Mouse (Mus musculus) heart, adult 2 months (tissue): ENCODE measurements at regions not wholly inside any gene's neighbourhood (a gene's known extent, or its start where the extent isn't known, plus 50 kb on each side); places are given as distances from the start of the nearest gene placed in this dataset.

Experiments
- DNase-seq, 2 experiments: peaks; one replicate each; pipeline ENCODE4 v3.0.0; 2021
- H3K27ac ChIP-seq: fragments of 200-600 bp; 2 replicates; pipeline ENCODE4 v1.8.1; 2022
- H3K27me3 ChIP-seq: fragments of 200-500 bp; 2 replicates; pipeline ENCODE4 v1.6.1; 2012; ENCODE audit warnings: mild to moderate bottlenecking, low read length, inconsistent platforms, mixed read lengths; ENCODE audit not compliant: control insufficient read depth, insufficient read depth
- H3K36me3 ChIP-seq: fragments of 200-500 bp; 2 replicates; pipeline ENCODE4 v1.6.1; 2012; ENCODE audit warnings: low read length, inconsistent platforms; ENCODE audit not compliant: control insufficient read depth, insufficient read depth
- H3K4me1 ChIP-seq: fragments of 200-500 bp; 2 replicates; pipeline ENCODE4 v1.6.1; 2011; ENCODE audit warnings: low read length; ENCODE audit not compliant: control insufficient read depth, insufficient read depth
- H3K4me3 ChIP-seq: fragments of 200-600 bp; 2 replicates; pipeline ENCODE4 v1.8.1; 2022
- H3K79me2 ChIP-seq: fragments of 200-500 bp; replicated peaks from 2 replicates; pipeline ENCODE4 v1.6.1; 2012; ENCODE audit warnings: mild to moderate bottlenecking, inconsistent platforms, low read length, moderate library complexity, mixed read lengths; ENCODE audit not compliant: control insufficient read depth, insufficient read depth
- H3K9ac ChIP-seq: fragments of 200-500 bp; 2 replicates; pipeline ENCODE4 v1.6.1; 2012; ENCODE audit warnings: low read depth, mild to moderate bottlenecking, control low read depth, inconsistent platforms, low read length, mixed read lengths
- CTCF ChIP-seq: fragments of 200-600 bp; IDR thresholded peaks from 2 replicates; pipeline ENCODE4 v1.8.1; 2022; ENCODE audit warnings: antibody characterized with exemption, mild to moderate bottlenecking, moderate library complexity
- EP300 ChIP-seq: fragments of 200-500 bp; IDR thresholded peaks from 2 replicates; pipeline ENCODE4 v1.6.1; 2011; ENCODE audit warnings: low read depth, low read length, control low read depth; ENCODE audit not compliant: insufficient read depth
- POLR2A ChIP-seq: fragments of 200-500 bp; IDR thresholded peaks from 2 replicates; pipeline ENCODE4 v1.6.1; 2011; ENCODE audit warnings: mild to moderate bottlenecking, low read depth, low read length, control low read depth; ENCODE audit not compliant: insufficient read depth
- WGBS: fragments of 180-500 bp; shearing (Covaris S2); methylation state at CpG from one replicate; pipeline ENCODE4 v1.1.7; 2018; 5-methylcytosine and 5-hydroxymethylcytosine counted together
- intact Hi-C: fragments of 180-260 bp; cut with DNase I; formaldehyde crosslinking; loops from one replicate; pipeline ENCODE4 v1.15.1; 2025

DNA sequence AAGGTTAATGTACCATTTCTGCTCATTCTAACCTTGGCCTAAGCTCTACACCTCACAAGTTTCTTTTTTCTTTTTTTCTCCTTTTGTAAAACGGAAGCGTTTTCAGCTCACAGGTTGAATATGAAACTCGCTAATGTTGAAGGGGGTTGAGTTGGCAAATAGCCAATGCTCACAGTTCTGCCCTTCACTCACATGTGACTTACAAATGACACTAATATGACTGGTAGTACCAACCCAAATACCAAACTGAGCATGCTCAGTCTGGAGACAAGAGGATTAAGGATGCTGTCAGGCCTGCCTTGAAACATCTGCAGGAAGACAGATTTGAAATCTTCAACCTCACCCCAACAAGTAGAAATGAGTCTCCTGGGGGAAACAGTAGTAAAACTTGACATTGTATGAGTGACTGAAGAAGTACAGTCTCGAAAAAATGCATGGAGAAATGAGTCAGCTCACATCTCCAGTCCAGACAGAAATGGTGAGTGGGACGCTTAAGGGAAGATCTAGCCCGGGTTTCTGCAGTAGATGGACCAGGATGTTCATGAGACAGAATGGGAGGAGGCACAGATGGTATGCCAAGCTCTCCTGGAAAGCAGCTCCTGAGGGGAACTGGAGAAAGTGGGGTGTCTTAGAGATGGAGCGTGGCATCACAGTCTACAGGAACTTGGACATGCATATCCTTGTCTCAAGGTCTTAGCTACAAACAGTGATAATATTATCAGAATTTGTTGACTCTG, 120.9 kb upstream of the Parp11 start:
- intact Hi-C loops = loop anchor here (1.0 to 2.0 kb wide), 3 partner anchors 17 to 121 kb away; partner anchors contain the start of gene Parp11

DNA sequence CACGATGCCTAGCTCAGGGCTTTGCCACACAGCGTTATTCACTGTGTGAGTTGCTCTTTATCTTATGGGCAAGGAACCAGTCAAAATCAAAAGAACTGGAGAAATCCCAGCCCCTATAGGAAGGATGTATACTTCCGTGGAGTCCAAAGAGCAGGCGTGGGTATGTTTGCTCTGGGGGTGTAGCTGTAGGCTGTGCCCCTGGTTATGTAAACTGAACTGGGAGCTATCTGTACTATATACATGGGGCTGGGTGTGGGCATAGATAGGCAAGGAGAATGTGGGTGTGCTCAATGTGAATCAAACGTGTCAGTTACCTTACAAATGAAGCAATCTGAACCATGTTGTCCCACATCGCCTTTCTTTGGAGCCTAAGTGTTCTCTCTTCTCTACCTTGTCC, 120.3 kb upstream of the Parp11 start:
- 54% methylated on average over 6 of the region's 6 CpGs for WGBS
- H3K4me1 ChIP-seq = peaks cover 1% of the 10 kb centered on the region; the same call in 1 of the 2 replicates
- no peak overlapping the region for H3K9ac ChIP-seq
- TF ChIP-seq CTCF (no peak), POLR2A (no peak), EP300 (no peak)
- no peaks in the 10 kb centered on the region for H3K79me2 ChIP-seq
- no peak overlapping the region for H3K27ac ChIP-seq
- intact Hi-C loops = loop anchor here (2.0 kb wide), 1 partner anchor 16 kb away; no protein-coding TSS in a partner anchor
- H3K27me3 ChIP-seq = no peaks in the 10 kb centered on the region
- no peak overlapping the region for H3K4me3 ChIP-seq
- DNase-seq = no peak
- no peaks in the 10 kb centered on the region for H3K36me3 ChIP-seq

More for the DNA sequence above, 120.9 kb upstream of the Parp11 start:
- Histone ChIP-seq H3K79me2 (no peaks in the 10 kb centered on the region), H3K4me1 (peaks cover 1% of the 10 kb centered on the region; the same call in 1 of the 2 replicates), H3K36me3 (no peaks in the 10 kb centered on the region), H3K27ac (no peak overlapping the region), H3K9ac (no peak overlapping the region), H3K4me3 (no peak overlapping the region), H3K27me3 (no peaks in the 10 kb centered on the region)
- WGBS = 65% methylated on average over 7 of the region's 7 CpGs
- DNase-seq = no peak
- no peak for TF ChIP-seq EP300
- no peak for TF ChIP-seq POLR2A
- TF ChIP-seq CTCF = no peak

DNA sequence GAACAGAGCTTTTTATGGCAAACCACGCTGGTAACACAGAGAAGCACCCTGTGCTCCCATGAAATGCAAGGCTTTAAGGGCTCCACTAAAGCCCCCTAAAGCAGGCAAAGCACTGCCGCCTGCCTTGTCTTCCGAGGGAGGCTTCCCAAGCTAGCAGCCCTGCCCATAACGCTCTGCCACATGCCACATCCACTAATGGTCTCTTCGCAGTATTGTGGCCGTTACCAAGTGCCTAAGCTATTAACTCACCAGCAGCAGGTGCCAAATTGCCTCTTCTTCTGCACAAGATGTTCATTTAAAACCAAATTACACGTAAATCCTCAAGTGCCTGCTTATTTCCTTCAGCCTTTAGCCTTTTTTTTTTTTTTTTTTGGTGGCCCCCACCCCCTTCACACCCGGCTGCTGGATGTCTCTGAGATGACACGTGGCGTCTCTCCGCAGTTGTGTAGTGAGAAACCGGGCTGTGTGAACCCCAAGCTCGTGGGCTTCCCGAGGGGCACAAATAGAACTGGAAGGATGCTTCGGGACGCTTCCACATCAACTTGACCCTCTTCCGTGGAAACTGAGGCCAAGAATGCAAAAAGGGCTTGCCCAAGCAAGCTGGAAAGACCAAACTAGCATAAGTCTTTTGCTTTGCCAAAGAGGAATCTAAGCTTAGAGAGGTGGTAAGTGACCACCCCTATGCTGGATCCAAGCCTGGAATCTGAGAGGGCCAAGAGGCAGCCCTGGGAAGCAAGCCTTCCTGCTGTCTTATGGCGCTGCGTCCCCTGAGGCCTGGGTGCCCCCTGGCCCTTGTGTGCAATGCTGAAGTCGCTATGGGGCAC, 117.2 kb upstream of the Parp11 start:
- no peaks in the 10 kb centered on the region for H3K36me3 ChIP-seq
- peak overlapping the region; percentile 45 for H3K27ac ChIP-seq
- TF ChIP-seq CTCF (no peak), POLR2A (no peak), EP300 (no peak)
- no peaks in the 10 kb centered on the region for H3K79me2 ChIP-seq
- peak overlapping the region; percentile 44; the same call in 1 of the 2 replicates for H3K9ac ChIP-seq
- WGBS = 57% methylated on average over 20 of the region's 20 CpGs
- no peak for DNase-seq
- H3K27me3 ChIP-seq = no peaks in the 10 kb centered on the region
- peaks cover 1% of the 10 kb centered on the region; the same call in 1 of the 2 replicates for H3K4me1 ChIP-seq
- H3K4me3 ChIP-seq = peak overlapping the region; percentile 64
- intact Hi-C loops = no loop called here

DNA sequence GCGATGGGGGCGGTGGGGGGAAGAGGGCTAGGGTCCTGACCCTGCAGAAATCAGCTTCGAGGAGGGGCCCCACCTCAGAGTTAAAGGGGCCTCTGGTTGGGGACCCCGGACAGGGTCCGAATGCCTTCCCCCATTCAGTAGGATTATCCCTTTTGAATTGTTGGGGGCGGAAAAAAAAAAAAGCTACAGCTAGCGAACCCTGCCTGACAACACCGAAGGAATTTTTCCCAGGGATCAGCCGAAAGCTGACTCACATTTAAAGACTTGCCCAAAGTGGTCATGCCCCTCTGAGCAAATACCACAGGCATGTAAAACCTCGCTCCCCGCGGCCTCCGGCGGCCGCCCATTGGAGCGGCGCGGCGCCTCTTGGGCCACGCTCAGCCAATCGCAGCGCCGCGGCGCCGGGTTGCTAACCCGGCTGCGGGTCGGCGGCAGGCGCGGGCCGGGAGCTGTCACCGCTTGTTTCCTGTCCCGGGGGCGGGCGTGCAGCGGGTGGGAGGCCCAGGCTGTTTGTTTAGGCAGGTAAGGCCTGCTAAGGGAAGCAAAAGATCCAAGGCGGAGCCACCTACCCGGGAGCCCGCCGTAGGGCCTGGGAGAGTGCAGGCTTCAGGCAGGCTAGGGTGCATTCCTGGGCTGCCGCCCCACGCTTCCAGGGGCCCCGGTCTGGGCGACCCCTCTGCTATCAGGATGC, 116.5 kb upstream of the Parp11 start:
- Histone ChIP-seq H3K27me3 (no peaks in the 10 kb centered on the region), H3K36me3 (no peaks in the 10 kb centered on the region), H3K27ac (peak overlapping the region; percentile 85), H3K4me3 (peak overlapping the region; percentile 64), H3K9ac (peak overlapping the region; percentile 62), H3K4me1 (peaks cover 1% of the 10 kb centered on the region; the same call in 1 of the 2 replicates), H3K79me2 (no peaks in the 10 kb centered on the region)
- intact Hi-C loops = no loop called here
- peak; percentile 85 to 90 for DNase-seq
- TF ChIP-seq EP300 = no peak
- TF ChIP-seq POLR2A = peak; percentile 43; the same call in 1 of the 2 replicates
- WGBS = under 1% methylated on average over 46 of the region's 46 CpGs

DNA sequence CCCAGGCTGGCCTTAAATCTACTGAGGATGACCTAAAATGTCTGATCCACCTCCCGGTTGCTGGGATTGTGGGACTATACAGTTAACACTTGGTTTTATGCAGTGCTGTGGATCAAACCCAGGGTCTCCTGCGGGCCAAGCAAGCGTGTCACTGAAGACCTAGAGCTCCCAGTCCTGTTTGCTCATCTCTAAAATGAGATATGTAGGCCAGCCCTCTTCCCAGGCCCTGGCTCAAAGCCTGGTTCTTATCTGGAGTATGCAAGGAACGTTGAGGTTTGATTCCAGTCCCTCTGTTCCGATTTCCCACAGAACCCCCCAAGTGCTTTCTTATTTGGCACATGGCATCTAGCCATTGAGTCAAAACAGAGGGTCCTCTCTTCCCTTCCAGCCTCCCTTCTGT, 115.5 kb upstream of the Parp11 start:
- H3K27me3 ChIP-seq = no peaks in the 10 kb centered on the region
- no peaks in the 10 kb centered on the region for H3K79me2 ChIP-seq
- intact Hi-C loops = no loop called here
- WGBS = 39% methylated on average over 5 of the region's 5 CpGs
- peaks cover 1% of the 10 kb centered on the region; the same call in 1 of the 2 replicates for H3K4me1 ChIP-seq
- H3K36me3 ChIP-seq = no peaks in the 10 kb centered on the region
- no peak overlapping the region for H3K9ac ChIP-seq
- peak in 1 of 2 experiments; percentile 41 for DNase-seq
- H3K27ac ChIP-seq = peak overlapping the region; percentile 85
- TF ChIP-seq CTCF (no peak), EP300 (no peak), POLR2A (no peak)
- no peak overlapping the region for H3K4me3 ChIP-seq
